Mouse (Mus musculus) right cerebral cortex, postnatal 25 days (tissue): ENCODE measurements around the gene Syngr1.
A peak's percentile ranks its signal among the peaks of the same experiment; 100 is the strongest.

Source experiments
- DNase-seq: peaks from one replicate; pipeline ENCODE4 v3.0.0; 2022

Gene Syngr1

DNA sequence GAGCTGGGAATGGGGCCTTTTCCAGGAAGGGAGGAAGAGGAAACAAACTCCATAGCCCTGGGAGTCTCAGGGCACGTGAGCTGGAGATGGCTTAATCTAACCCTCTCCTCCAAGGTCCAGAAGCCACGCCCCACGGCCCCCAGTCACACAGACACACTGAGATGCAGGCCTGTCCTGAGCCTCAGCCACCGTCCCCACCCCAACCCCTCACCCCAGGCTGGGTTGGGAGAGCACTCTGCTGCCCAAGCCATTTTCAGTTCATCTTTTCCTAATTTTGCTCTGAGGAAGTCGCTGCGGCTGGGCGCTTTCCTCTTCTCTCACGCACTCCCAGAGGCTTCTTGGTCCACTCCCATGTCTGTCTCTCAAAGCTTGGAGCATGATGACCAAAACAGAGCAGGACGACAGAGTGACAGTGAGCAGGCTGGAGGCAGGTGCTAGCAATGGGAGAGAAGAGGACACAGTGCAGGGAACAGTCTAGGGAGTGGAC, 19.1 kb upstream of the Syngr1 start:
- peak; percentile 57 for DNase-seq

DNA sequence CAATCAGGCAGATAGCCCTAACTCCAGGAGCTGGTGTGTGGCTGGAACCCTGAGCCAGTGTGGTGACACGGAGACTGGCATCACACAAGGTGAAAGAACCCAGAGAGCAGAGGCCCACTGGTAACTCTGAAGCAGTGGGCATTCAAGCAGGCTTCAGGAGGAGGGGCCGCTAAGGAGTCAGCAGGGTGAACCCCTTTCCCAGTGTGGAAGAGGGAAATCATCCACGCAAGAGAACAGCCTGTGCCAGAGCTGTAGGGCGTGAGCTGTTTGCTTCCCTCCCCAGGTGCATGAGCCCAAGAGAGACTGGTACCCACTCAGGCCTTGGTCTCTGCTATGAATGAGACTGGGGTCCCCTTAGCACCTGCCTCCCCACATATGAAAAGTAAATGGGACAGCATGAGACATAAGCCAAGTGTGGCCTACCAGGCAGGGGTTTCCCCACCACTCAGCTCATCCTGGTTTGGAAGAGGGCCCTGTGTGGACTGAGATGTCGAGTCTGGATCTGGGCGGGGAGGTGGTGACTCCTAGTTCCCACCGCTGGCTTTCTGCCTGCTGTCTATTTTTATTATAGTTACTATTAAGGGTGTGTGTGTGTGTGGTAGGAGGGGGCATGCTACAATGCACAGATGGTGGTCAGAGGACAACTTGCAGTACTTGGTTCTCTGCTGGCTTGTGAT, 18.4 kb upstream of the Syngr1 start:
- DNase-seq = no peak

DNA sequence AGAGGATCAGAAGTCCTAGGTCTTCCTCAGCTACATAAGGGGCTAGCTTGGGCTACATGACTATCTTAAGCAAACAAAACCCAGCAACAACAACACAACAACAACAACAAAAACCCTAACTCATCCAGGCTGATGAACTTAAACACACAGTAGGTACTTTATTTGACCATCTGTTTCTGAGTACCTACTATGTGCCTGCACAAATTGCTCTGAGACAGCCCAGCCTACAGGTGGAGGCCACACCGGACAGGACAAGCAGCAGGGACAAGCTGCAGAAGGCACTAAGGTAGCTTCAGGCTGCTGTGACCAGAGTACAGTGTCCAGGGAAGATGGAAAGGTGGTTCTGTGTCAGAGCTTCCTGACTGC, 17.9 kb upstream of the Syngr1 start:
- no peak for DNase-seq

DNA sequence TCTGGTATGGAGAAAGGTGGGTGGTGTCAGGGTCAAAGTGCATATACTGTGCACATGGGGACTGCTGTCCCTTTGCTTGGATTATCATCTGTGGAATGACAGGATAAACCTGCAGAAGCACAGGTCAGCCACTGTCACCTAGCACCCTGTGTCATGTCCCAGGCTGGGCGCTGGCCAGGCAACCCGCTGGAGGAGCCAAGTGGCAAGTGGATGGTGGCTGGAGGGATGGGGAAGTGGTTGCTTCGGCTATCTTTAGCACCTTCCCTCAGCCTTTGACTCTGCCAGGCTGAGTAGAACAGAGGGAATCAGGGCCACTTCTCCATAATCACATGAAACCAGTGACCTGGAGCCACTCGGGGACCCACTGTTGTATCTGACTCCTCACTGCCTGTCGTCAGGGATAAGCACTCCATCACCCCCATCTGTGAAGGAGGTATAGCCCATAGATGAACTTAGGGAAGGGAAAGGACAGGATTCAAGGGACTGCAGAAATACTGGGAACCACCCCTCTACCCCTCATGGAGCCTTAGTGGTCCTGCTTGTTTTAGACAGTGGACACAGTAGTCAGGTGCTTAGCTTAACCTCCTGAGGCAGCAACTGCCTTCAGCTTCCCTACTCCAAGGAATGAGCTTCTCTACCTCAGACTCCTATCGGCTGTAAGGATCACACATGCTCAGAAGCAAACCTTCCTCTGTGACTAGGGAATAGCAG, 16.3 kb upstream of the Syngr1 start:
- DNase-seq = no peak

DNA sequence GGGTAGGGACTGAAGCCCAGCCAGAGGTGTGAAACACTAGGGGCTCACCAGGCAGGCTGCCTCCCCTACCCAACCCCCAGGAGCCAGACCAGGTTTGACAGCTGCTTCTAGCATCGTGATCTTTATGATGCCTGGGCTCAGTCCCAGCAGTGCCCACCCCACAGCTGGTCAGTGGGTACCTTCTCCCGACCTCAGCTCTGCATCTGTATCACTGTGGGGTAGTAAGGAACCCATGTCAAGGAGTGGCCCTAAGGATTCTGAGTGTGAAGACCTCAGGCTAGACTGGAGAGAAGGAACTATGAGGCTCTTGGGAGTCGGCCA, 15.8 kb upstream of the Syngr1 start:
- DNase-seq = no peak

DNA sequence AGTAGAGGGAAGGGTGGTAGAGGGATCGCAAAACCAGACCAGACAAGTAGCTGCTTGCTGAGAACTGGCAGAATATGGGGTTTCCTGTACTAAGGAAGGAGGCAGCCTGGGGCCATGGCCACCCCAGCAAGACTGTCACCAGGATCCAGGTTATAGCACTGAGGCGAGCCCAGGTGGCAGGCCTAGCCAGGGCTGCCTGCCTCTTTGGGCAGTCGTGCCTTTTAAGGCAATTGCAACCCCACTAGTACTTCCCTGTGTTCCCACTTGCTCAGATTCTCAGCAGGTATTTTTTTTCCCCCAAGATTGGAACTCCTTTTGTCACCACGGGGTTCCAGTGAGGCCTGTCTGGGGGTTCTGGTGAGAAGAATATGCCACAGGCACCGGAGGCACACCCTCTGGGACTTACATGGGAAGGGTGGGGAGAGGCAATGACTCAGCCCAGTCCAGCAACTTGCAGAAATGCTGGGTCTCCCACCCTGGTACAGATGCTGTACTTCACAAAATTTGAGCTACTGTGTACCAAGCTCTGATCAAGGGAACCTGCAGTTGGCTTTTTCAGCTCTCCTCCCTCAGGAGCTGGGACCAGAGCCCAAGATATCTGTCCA, 15.3 kb upstream of the Syngr1 start:
- no peak for DNase-seq

DNA sequence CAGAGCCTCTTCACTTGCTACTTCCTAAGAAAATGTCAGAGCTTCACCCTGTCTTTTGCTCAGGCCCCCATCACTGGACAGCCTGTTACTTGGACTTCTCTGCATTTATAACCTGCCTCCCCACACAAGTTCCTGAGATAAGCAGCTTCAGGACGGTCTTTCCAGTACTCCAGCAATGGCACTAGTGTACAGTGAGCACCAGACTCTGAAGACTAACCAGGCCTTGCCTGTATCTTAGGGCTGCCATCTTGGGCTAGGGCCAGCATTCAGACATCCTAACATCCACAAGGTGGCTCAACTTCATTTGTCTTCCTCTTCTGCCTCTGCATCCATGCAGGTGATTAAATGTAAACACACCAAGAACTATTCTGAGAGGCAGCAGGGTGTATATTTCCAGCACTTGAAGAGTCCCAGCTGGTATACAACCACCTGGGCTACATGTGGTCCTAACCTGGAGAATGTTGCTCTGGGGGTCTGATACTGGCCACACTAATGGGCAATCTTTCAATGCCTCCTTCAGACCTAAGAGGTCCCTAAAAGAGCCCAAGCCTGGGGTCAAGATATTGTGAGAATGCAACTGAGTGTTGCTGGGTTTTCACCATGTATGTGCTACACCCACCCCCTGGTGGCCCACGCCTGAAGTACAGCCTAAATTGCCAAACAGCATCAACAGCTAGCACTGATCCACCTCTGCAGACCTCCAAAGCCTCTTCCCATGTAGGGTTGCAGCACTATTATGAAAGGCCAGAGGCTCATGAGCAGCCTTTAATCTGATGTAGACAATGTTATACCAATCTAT, 14.6 kb upstream of the Syngr1 start:
- peak; percentile 63 for DNase-seq

DNA sequence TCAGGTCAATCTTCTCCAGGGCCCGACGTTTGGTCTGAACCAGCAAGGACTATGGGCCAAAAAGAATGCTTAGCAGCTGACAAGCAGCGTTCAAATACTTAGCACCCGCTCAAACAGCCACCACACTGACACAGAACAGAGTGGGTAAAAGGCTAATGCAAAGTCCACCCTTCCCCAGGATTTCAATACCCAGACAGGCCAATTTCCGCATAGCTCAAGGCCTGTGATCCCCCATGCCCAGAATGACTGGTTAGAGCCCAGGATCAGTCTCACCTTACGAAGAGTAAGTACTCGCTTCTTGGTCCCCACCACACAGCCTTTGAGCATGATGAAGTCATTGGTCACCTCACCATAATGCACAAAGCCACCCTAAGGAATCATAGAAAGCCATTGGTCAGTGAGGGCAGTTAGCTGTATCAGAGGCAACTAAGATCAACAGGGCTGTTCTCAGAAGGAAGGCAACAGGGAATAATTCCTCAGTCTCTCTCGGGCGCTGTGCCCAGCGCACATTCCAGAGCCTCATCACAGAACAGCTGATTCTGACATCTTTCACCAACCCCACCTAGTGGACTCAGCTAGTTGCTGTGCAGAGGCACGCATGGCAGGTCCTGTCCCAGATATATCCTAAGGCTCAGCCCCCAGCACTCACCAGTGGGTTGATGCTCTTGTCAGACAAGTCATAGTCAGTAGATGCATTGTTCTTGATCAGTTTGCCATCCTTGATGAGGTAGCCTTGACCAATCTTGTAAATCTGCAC, 12.9 kb upstream of the Syngr1 start:
- no peak for DNase-seq

DNA sequence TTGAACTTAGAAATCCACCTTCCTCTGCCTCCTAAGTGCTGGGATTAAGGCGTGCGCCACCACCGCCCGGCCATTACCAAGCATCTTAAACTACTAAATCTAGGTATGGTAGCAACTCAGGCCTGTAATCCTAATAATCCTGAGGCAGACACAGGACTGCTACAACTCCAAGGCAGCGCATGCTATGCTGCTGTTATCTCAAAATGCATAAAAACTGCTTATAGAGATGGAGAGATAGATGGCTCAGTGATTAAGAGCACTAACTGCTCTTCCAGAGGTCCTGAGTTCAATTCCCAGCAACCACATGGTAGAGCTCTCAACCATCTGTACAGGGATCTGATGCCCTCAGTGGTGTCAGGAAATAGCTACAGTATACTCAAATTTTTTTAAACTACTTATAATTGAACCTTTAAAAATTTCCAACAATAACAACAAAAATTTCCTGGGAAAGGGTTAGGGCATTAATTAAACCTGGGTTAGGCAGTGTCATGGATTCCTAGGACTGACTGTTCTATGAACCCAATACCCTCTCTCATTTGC, 11.9 kb upstream of the Syngr1 start:
- DNase-seq = no peak

DNA sequence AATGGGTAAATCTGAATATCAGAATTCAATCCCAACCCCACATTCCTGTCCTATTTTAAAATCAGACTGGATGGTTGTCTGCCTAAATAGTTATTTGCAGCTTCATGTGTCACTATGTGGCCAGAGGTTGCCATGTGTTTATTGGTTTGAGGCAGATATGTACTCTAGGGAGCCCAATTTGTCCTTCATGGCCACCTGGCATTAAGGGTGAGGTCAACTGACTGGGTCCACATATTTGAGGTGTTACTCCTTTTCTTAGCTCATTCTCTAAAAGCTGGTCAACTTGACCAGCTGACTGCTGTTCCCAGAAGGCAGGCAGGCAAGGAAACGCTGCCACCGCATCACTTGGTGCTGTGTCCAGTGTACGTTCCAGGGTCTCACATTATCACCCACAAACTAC, 11.2 kb upstream of the Syngr1 start:
- no peak for DNase-seq

DNA sequence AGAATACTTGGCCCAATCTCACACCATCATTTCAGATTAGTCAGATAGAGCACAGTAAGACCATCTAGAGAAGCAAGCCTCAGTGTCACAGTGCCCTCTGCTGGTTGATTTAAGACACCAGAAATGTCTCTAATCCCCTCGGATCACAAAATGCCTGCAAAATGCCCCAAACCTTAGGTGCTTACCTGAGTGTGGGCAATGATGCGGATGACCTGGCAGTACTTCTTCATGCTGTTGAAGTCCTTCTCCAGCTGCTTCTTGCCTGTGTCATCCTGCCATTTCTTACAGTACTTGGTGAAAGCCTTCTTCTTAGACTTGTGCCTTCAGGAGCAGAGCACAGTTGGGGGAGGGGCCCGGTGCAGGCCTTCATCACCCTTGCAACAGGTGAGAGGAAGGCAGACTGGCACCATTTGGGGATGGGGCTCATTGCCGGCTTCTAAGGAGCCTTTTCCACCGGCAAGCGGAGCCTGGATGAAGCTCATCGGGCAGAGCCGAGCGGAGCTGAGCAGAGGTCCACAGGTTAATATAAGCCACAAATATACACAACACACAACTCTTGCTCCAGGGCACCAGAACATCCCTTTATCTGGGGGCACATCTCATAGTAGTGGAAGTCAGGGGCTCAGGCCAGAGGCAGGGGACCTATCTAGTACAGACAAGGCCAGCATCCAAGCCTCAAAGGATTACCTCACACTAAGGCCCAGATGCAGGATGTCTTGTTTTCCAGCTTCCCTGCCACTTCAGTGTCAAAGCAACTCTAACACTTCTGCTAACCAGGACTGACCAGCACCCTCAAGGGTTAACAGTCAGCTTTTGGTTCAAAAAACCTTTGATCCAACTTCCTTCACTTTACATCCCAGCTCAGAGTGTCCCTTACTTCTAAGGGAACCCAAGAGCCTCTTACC, 10.2 kb upstream of the Syngr1 start:
- no peak for DNase-seq

DNA sequence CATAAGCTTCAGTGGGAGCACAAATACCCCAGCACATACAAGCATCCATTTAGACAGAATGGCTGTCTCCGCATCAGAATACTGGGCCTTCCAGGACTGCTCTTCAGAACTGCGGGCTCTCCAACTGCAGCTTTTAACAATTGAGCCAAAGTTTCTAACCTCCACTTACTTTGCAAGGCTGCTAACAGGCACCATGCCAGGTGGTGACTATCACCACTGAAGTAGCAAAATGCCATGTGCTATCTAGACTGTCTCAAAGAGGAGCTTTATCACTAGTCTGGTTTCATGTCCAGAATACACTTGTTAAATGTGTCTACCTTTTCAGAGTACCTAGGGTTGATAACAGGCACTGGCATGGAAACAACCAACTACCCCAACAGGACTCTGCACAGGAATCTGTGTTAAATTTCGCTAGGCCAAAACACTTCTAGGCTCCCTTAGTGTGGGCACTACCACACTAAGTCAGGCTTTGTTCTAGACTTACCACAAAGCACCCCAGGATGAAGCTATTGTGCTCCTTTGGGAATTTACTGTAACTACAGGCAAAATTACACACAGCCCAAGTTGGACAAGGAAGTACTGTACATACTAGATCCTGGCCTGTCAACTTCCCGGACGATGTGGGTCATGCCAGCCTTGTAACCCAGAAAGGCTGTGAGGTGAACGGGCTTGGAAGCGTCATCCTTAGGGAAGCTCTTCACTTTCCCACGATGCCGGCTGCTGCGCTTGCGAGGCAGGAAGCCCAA, 9.2 kb upstream of the Syngr1 start:
- no peak for DNase-seq

DNA sequence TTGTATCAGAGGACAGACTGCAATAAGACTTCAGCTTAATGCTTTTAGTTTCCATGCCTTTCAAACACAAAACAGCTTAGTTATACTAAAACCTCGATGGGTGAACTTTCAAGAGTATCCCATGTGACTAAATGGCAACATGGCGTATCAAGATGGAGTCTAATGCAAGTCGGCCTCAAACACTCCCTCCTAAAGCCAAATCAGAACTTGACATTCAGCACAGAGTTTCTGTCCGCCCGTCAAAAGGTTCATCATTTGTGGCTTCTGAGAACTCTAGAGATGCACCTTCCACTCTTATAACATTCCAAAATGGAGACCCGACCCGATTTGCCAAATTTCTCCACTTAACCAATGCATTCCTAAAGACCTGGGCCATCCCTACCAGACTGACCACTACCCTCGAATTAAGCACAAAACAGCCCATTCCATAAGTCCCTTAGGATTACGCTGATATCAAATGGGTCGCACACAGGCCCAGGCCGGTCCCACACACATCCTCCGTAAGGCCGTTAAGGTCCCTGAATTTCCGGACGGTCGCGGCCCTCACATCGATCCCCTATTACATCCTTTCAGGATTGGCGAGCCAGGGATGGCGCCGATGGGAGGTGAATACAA, 8.4 kb upstream of the Syngr1 start:
- DNase-seq = no peak

DNA sequence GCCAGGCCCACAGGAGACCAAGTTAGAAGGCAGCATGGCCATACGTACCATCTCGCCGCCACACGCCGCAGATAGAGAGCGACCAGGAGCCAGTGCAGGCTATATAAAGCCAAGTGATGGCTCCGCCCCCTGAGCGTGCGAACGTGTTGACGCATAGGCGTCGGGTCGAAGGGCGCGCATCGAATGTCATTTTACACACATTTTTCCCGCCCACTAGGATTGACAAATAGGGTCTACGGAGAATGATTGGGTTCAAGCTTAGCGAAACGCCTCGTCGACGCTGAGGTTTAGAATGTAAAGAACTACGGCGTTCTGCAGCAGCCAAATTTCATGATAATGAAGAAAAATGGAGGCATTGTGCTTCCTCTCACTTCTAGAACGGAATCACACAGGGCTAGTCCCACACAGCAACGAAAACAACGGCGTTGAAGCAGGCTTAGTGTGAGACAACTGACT, 7.8 kb upstream of the Syngr1 start:
- DNase-seq = peak; percentile 96

DNA sequence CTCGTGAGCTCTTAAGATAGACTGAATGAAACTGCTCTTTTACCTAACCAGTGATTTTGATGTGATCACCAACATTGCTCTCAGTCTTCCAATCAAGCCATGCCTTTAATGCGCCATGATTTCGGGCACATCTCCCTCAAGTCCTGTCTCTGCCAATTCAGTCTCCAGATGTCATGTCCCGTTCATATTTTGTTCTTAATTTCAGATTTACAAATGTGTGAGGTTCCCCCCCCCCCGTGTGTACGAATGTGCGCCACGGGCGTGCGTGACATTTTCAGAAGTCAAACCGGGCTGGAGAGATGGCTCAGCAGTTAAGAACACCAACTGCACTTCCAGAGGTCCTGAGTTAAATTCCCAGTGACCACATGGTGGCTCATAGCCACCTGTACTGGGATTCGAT, 7.4 kb upstream of the Syngr1 start:
- no peak for DNase-seq

DNA sequence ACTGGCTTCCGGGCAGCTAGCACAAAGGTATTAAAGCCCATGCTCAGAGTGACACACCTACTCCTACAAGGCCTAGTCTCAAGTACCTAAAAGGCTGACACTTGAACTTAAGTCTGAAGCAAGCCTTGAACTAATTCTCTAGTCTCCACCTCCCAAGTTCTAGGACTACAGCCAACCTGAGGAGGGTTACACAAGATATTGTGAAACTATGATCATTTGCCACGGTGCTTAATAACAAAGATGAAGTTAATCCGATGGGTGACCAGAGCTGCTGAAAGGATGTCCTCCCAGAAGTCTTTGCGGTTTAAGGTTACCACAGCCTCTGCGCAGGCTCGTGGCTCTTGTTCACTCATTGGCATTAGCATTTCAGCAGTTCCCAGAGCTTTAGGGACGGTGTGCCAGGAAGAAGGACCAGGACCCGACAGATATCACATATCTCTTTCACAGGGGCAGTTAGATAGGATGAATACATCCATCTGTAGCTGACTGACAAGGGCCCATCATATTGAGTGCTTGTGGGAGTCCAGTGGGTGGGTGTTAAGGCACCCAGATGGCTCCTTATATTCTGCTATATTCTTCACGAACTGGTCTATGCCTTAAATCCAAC, 3.6 kb upstream of the Syngr1 start:
- no peak for DNase-seq

DNA sequence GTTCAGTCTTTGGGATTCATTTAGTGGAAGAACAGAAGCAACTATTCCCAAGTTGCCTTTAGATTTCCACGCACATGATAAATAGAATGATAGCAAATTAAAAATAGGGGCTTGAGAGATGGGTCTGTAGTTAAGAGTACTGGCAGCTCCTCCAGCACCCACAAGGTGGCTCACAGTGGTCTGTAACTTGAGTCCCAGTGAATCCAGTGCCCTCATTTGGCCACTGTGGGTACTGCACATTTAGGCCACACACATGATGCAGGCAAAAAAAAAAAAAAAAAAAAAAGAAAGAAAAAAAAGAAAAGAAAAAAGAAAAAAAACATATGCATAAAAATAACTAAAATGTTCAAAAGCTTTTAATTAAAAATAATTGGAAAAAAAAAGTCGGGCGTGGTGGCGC, 2.5 kb upstream of the Syngr1 start:
- DNase-seq = peak; percentile 88

DNA sequence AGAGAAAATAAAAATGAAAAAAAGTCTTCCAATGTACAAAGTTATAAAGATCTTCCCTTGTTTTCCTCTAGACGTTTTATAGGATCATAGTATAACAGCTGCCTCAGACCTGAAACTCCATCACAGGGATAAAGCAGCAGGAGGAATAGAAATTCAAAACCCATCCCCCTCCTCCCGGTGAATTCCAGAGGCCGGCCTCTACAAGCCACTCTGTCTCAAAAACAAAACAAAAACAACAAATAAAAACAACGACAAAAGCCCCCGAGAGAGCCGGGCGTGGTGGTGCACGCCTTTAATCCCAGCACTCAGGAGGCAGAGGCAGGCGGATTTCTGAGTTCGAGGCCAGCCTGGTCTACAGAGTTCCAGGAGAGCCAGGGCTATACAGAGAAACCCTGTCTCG, 979 bp upstream of the Syngr1 start:
- no peak for DNase-seq

DNA sequence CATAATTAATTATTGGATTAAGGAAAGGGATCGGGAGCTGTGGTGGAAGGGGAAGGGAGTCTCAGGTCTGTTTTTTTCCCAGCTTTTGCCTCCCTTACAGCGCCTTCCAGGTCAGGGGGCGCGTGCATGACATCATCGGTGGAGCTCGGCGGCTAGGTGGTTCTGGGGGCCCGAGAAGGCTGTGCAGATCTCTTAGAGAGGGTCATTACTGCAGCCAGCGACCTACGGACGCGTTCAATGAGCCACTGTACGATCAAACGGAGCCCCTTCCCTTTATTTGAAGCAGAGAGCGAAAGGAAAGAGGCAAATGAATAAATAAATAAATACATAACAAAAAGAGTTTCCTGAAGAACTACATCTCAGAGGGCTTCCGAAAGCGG, 403 bp upstream of the Syngr1 start:
- DNase-seq = no peak

DNA sequence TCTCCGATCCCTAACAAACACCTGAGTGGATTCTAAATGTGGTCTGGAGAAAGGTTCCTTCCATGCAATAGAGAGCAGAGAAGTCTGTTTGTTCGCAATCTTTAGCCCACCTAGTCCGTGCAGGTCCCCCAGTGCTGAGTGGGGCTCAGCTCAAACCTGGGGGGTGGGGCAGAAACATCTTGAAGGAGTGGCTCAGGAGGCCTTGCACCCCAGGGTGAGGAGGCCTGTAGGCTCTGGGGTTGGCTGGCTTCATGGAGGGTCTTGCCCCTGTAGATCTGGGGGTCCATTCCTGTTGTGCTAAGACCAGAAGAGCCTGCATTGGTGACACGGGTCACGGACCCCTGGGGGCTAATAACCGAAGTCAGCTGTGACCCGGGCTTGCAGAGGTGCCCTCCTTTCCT, 907 bp downstream of the Syngr1 start:
- no peak for DNase-seq
